Mouse (Mus musculus) megakaryocyte progenitor cell, adult 5-6 weeks (primary cell): ENCODE data around the gene Vegfa. TPM values are rescaled to one million over a fixed set of nuclear protein-coding genes. Genes with fewer than 3 reads are reported as not detected.

Source experiments
- ATAC-seq: replicated peaks from 2 replicates; pipeline ENCODE4 v1.8.0; 2016; ENCODE audit warnings: mild to moderate bottlenecking, moderate TSS enrichment, inconsistent platforms; ENCODE audit not compliant: poor library complexity
- total RNA-seq, 2 experiments: library from RNA; stranded (forward) in 1 of 2; stranded (reverse) in 1 of 2; fragments of 157-497, 149-512 nt in 1 of 2; fragments of 200-1000 nt in 1 of 2; gene quantifications; 2 replicates each; pipeline versions ENCODE4 v1.2.3 to v1.2.4; 2015 to 2017

Vegfa gene
- total RNA-seq, 2 experiments from 2014 or later: 38.3 to 47.8 TPM

GRCm38 (mm10) chr17:46052146-46052545 lies 20.0 kb upstream of the Vegfa start:
- no peak for ATAC-seq

DNA sequence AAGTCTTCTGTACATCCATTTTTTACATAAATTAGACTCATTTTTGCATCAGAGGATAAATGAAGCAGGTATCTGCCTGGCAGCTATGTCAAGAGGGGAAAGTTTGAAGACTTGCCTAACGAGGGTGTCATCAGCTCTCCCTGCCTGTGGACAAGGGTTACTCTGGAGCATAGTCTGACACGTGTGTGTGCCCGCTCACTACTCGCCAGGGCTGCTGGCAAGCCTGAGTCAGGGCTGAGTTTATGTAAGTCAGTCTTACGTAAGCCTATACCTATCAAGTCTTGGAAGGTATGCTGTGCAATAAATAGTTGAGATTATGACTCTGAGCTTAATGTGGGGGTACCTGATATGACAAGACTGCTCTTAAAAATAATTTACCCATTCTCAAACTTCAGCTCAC lies 19.2 kb upstream of the Vegfa start:
- ATAC-seq: 0 out of 2 replicates have a peak, but pooled peaks have one; percentile 17

DNA sequence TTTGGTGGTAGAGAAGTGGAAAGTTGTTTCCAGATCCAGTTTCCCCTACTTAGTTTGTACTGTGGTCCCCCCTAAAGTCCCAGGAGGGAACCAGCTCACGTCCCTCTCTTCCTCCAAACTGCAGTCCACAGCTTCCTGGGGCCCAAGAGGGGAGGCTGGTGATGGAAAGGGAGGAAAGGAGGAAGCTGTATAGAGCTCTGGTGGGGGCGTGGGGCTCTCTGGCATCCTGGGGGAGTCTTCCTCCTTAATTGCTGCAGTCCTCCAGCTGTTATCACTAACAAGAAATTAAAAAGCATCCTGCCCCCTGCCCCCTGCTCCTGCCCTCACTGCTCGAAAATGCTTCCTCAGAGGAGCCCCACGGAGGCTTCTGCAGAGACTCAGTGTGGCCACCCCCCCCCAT lies 17.4 kb upstream of the Vegfa start:
- no peak for ATAC-seq

GRCm38 (mm10) chr17:46048184-46048583 lies 16.0 kb upstream of the Vegfa start:
- no peak for ATAC-seq

DNA sequence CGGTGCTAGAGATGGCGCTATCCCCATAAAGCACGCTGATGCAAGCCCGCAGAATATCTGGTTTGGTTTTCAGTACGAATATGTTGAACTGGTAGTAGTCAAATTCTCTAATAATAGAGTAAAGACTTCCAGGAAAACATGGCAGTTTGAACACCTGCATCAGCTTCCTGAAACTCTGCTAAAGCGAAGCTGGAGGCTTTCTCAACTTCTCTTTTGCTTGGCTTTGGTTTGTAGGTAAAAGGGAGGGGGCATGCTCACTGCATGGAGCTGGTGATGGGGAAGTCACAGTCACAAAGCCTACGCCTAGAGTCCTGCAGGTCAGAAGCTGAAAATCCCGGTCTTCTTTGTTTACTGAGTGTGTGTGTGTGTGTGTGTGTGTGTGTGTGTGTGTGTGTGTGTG lies 13.6 kb upstream of the Vegfa start:
- peak; percentile 66 for ATAC-seq

GRCm38 (mm10) chr17:46044953-46045352 lies 12.8 kb upstream of the Vegfa start:
- no peak for ATAC-seq

DNA sequence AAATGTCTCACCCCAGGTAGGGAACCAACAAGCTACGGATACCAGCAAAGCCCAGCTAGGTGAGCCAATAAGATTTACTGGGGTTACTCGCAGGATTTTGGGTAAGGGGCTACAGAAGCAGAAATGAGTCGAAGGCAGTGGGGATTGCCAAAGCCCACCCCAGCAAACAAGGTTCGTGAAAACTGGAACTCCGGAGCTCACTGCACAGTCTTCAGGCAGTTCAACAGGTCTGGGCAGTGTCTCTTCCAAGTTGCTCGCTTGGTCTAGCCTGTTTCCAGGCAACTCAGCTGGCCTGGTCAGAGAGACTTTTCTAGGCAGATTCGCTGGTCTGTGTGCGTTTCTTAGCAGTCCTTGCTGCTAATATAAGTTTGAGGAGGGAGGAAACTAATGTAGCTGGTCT lies 10.0 kb upstream of the Vegfa start:
- no peak for ATAC-seq

GRCm38 (mm10) chr17:46041679-46042078 lies 9.5 kb upstream of the Vegfa start:
- peak; percentile 35 for ATAC-seq

- ATAC-seq: peak; percentile 77
Measured at GRCm38 (mm10) chr17:46041223-46041622, 9.1 kb upstream of the Vegfa start.

DNA sequence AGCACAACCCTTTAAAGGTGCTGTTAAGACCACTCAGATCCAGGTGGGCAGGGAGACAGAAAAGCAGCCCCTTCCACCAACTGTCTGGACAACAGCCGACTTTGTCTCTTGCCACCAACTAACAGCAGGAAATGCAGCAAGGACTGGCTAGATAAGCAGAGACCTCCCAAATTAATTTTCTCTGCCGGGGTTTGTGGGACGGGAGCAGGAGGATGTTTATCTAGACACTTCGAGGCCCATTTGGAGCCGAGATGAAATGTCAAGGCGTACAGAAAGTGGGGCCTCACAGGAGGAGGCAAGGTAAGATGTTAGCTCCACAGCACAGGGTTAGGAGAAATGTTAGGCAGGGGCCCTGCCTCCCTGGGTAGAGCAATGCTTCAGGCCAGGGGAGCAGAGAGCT lies 8.4 kb upstream of the Vegfa start:
- peak; percentile 24 for ATAC-seq

DNA sequence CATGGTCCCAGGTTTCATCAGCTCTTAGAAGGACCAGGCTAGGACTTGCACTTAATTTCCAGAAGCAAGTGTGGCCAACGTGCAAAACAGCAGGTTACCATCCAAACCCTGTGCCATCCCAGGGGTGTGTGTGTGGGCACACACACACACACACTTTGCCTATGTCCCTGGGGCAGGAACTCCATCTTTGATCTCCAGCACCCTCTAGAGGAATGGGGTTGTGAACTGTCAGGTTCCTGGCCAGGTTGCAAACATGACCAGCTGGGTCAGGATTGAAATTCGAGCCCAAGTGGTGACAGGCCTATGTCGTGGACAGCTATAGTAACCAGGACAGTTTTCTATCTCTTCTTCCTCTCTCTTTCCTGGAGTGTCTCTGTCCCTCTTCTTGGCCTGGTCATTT lies 6.7 kb upstream of the Vegfa start:
- no peak for ATAC-seq

GRCm38 (mm10) chr17:46036400-46036799 lies 4.2 kb upstream of the Vegfa start:
- no peak for ATAC-seq

DNA sequence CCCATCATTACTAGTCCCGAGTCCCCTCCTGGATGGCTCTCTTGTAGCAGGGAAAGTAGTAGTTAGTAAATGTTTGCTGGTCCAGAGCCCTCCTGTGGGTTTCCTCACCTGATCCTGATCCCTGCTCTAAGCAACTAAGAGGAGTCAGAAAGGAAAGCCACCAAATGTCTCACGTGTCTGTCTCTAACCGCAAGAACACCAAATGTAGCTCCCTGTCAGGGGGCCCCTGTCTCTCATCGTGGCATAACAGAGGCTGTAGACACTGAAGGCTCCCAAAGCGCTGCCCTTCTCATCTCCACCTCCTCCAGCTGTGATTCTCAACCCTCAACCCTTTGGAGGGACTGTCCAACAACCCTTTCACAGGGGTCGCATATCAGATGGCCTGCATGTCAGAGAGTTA lies 1.9 kb upstream of the Vegfa start:
- no peak for ATAC-seq

GRCm38 (mm10) chr17:46033607-46034006 lies 1.4 kb upstream of the Vegfa start:
- no peak for ATAC-seq

DNA sequence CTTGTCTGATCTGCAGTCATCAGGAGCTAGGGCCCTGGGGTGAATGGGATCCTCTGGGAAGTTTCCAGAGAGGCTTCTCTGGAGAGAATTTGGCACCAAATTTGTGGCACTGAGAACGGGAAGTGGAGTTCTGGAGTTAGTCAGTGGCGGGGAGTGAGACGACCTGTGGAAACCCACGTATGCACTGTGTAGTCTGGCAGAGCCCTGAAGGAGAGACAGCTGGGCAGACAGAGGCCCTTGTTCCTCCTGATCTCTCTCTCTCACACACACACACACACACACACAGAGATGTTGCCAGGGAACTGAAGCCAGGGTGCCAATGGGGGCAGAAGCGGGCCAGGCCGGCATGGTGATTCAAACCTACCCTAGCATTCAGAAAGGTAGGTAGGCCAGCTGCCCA lies 953 bp upstream of the Vegfa start:
- no peak for ATAC-seq

DNA sequence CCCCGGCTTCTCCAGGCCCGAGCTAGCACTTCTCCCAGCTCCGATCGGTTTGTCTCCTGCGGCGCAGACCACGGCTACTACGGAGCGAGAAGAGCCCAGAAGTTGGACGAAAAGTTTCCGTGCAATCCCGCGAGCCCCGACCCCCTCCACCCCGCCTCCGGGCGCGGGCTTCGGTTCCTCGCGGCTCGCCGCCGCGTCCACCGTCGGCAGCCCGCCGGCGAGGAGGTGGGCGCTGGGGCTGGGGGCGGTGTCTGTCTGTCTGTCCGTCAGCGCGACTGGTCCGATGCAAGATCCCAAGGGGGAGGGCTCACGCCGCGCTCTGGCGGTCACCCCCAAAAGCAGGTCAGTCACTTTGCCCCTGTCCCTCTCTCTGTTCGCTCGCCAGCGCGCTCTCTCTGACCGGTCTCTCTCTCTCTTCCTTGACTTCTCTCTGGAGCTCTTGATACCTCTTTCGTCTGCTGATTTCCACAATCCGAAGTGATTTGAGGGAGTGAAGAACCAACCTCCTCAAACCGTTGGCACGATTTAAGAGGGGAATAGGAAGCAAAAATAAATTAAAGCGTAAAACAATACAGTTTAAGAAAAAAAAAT lies 453 bp downstream of the Vegfa start:
- peak; percentile 17 for ATAC-seq

GRCm38 (mm10) chr17:46030731-46031620 lies 1.2 kb downstream of the Vegfa start:
- peak; percentile 43 for ATAC-seq

DNA sequence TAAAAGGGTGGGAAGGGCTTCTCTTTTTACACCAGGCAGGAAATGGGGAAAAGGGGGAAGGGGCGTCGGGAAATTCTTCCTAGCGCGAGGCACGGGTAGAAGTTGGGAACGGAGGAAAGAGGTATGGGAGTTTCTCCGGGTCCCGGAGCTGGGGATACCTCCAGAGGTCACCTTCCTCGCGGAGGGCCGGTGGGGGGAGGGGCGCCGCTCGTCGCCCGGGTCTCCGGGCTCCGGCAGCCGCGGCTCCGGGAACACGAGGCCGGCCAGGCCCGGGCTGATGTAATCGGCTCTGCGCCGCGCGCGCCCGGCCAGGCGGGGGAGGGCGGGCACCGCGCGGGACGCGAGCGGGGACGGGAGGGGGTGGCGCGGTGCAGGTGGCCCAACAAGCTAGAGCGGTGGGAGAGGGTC lies 1.8 kb downstream of the Vegfa start:
- ATAC-seq: 0 out of 2 replicates have a peak, but pooled peaks have one; percentile 8

GRCm38 (mm10) chr17:46029554-46030207 lies 2.5 kb downstream of the Vegfa start:
- no peak for ATAC-seq

GRCm38 (mm10) chr17:46029052-46029553 lies 3.1 kb downstream of the Vegfa start:
- no peak for ATAC-seq

GRCm38 (mm10) chr17:46028210-46029051 lies 3.7 kb downstream of the Vegfa start:
- no peak for ATAC-seq
